Mouse (Mus musculus) hindbrain, embryonic 15.5 days (tissue): ENCODE measurements around the gene Ccdc151. TPM values are rescaled to one million over a fixed set of nuclear protein-coding genes. Genes with fewer than 3 reads are reported as not detected.

Experiments
- ATAC-seq: fragments of 200-750 bp; cut with Nextera tagmentation; 2 replicates; pipeline ENCODE4 v1.8.0; 2017; ENCODE audit warnings: low read depth, moderate number of reproducible peaks, moderate TSS enrichment; ENCODE audit not compliant: low FRiP score
- H3K27ac ChIP-seq: fragments of 300-500 bp; sonication (generic); replicated peaks from 2 replicates; pipeline ENCODE4 v1.5.1; 2015; ENCODE audit warnings: mild to moderate bottlenecking, inconsistent platforms
- H3K27me3 ChIP-seq: fragments of 300-500 bp; sonication (generic); 2 replicates; pipeline ENCODE4 v1.6.1; 2015; ENCODE audit warnings: control low read depth, inconsistent platforms
- H3K36me3 ChIP-seq: fragments of 300-500 bp; sonication (generic); 2 replicates; pipeline ENCODE4 v1.6.1; 2015; ENCODE audit warnings: control low read depth, inconsistent platforms
- H3K4me1 ChIP-seq: fragments of 300-500 bp; sonication (generic); replicated peaks from 2 replicates; pipeline ENCODE4 v1.6.1; 2015; ENCODE audit warnings: control low read depth, inconsistent platforms
- H3K4me2 ChIP-seq: fragments of 300-500 bp; sonication (generic); 2 replicates; pipeline ENCODE4 v1.6.1; 2015; ENCODE audit warnings: moderate library complexity, mild to moderate bottlenecking, inconsistent platforms
- H3K4me3 ChIP-seq: fragments of 300-500 bp; sonication (generic); 2 replicates; pipeline ENCODE4 v1.5.1; 2015; ENCODE audit warnings: mild to moderate bottlenecking, inconsistent platforms
- H3K9ac ChIP-seq: fragments of 300-500 bp; sonication (generic); 2 replicates; pipeline ENCODE4 v1.6.1; 2015; ENCODE audit warnings: inconsistent platforms
- H3K9me3 ChIP-seq: fragments of 300-500 bp; sonication (generic); 2 replicates; pipeline ENCODE4 v1.6.1; 2016; ENCODE audit warnings: control low read depth, inconsistent platforms
- WGBS: fragments of 180-500 bp; shearing (Covaris S2); methylation state at CpG from one replicate; pipeline ENCODE4 v1.1.7; 2015; 5-methylcytosine and 5-hydroxymethylcytosine counted together
- polyA plus RNA-seq: library from polyadenylated mRNA; unstranded; fragments of >200 nt; fragmentation: Nextera tagmentation; extraction: Ambion mirVana; gene quantifications from 2 replicates; pipeline ENCODE4 v1.2.1, GENCODE M21; 2015

The Ccdc151 gene
- polyA plus RNA-seq, 1 experiment from 2014 or later: 5.1 TPM

GRCm38 (mm10) chr9:21951977-21952376 is 50.5 kb downstream of the Ccdc151 start:
- H3K4me3 ChIP-seq: no peak overlapping the region
- no peaks in the 10 kb centered on the region for H3K9me3 ChIP-seq
- 0 out of 2 replicates have a peak, but pooled peaks cover 4% of the 10 kb centered on the region for H3K36me3 ChIP-seq
- 85% methylated on average over 3 of the region's 3 CpGs for WGBS
- peaks cover 26% of the 10 kb centered on the region for H3K4me1 ChIP-seq
- H3K4me2 ChIP-seq: no peak overlapping the region
- no peak overlapping the region for H3K9ac ChIP-seq
- ATAC-seq: no peak
- no peaks in the 10 kb centered on the region for H3K27me3 ChIP-seq
- H3K27ac ChIP-seq: no peak overlapping the region

GRCm38 (mm10) chr9:21950322-21950721 is 52.1 kb downstream of the Ccdc151 start:
- Histone ChIP-seq H3K4me2 (no peak overlapping the region), H3K27ac (no peak overlapping the region), H3K27me3 (no peaks in the 10 kb centered on the region), H3K9ac (no peak overlapping the region), H3K4me1 (peaks cover 20% of the 10 kb centered on the region), H3K36me3 (0 out of 2 replicates have a peak, but pooled peaks cover 6% of the 10 kb centered on the region), H3K4me3 (no peak overlapping the region), H3K9me3 (no peaks in the 10 kb centered on the region)
- ATAC-seq: no peak
- 23% methylated on average over 11 of the region's 11 CpGs for WGBS

- no peak for ATAC-seq
These were observed 53.6 kb downstream of the Ccdc151 start for GRCm38 (mm10) chr9:21948790-21949189.

GRCm38 (mm10) chr9:21948146-21948545 is 54.3 kb downstream of the Ccdc151 start:
- Histone ChIP-seq H3K9ac (no peak overlapping the region), H3K9me3 (no peaks in the 10 kb centered on the region), H3K27ac (no peak overlapping the region), H3K4me2 (no peak overlapping the region), H3K4me1 (peaks cover 1% of the 10 kb centered on the region; the same call in 1 of the 2 replicates), H3K4me3 (no peak overlapping the region), H3K27me3 (no peaks in the 10 kb centered on the region), H3K36me3 (0 out of 2 replicates have a peak, but pooled peaks cover 9% of the 10 kb centered on the region)
- no peak for ATAC-seq
- 57% methylated on average over 8 of the region's 8 CpGs for WGBS

More at GRCm38 (mm10) chr9:21948790-21949189, 53.6 kb downstream of the Ccdc151 start:
- H3K4me2 ChIP-seq: no peak overlapping the region
- 62% methylated on average over 6 of the region's 6 CpGs for WGBS
- H3K9me3 ChIP-seq: no peaks in the 10 kb centered on the region
- no peaks in the 10 kb centered on the region for H3K27me3 ChIP-seq
- no peak overlapping the region for H3K27ac ChIP-seq
- no peak overlapping the region for H3K4me3 ChIP-seq
- H3K4me1 ChIP-seq: peaks cover 8% of the 10 kb centered on the region; the same call in 1 of the 2 replicates
- H3K9ac ChIP-seq: no peak overlapping the region
- 0 out of 2 replicates have a peak, but pooled peaks cover 9% of the 10 kb centered on the region for H3K36me3 ChIP-seq

GRCm38 (mm10) chr9:21947540-21948130 is 54.8 kb downstream of the Ccdc151 start:
- no peak overlapping the region for H3K4me3 ChIP-seq

GRCm38 (mm10) chr9:21944267-21944666 is 58.2 kb downstream of the Ccdc151 start:
- no peaks in the 10 kb centered on the region for H3K9me3 ChIP-seq
- H3K4me2 ChIP-seq: no peak overlapping the region
- peaks cover 12% of the 10 kb centered on the region; the same call in 1 of the 2 replicates for H3K36me3 ChIP-seq
- H3K9ac ChIP-seq: no peak overlapping the region
- WGBS: 21% methylated on average over 23 of the region's 23 CpGs
- no peak for ATAC-seq
- H3K4me3 ChIP-seq: no peak overlapping the region
- H3K4me1 ChIP-seq: peaks cover 2% of the 10 kb centered on the region
- no peaks in the 10 kb centered on the region for H3K27me3 ChIP-seq
- H3K27ac ChIP-seq: no peak overlapping the region

More at GRCm38 (mm10) chr9:21947540-21948130, 54.8 kb downstream of the Ccdc151 start:
- WGBS: 11% methylated on average over 28 of the region's 28 CpGs
- no peak overlapping the region for H3K9ac ChIP-seq
- no peak overlapping the region for H3K27ac ChIP-seq
- H3K9me3 ChIP-seq: no peaks in the 10 kb centered on the region
- ATAC-seq: no peak
- no peaks in the 10 kb centered on the region for H3K27me3 ChIP-seq
- no peak overlapping the region for H3K4me2 ChIP-seq
- H3K36me3 ChIP-seq: 0 out of 2 replicates have a peak, but pooled peaks cover 9% of the 10 kb centered on the region
- H3K4me1 ChIP-seq: no peaks in the 10 kb centered on the region

- ATAC-seq: no peak
- WGBS: 55% methylated on average over 12 of the region's 12 CpGs
- no peak overlapping the region for H3K4me3 ChIP-seq
- H3K9ac ChIP-seq: no peak overlapping the region
- no peak overlapping the region for H3K27ac ChIP-seq
- H3K4me2 ChIP-seq: no peak overlapping the region
- peaks cover 12% of the 10 kb centered on the region; the same call in 1 of the 2 replicates for H3K36me3 ChIP-seq
- no peaks in the 10 kb centered on the region for H3K27me3 ChIP-seq
- no peaks in the 10 kb centered on the region for H3K9me3 ChIP-seq
- H3K4me1 ChIP-seq: peaks cover 8% of the 10 kb centered on the region
These were observed 58.8 kb downstream of the Ccdc151 start for GRCm38 (mm10) chr9:21943638-21944037.

- no peak for ATAC-seq
- WGBS: 77% methylated on average over 12 of the region's 12 CpGs
- no peak overlapping the region for H3K27ac ChIP-seq
- peaks cover 14% of the 10 kb centered on the region for H3K4me1 ChIP-seq
- H3K9ac ChIP-seq: no peak overlapping the region
- no peak overlapping the region for H3K4me2 ChIP-seq
- H3K9me3 ChIP-seq: no peaks in the 10 kb centered on the region
- H3K4me3 ChIP-seq: no peak overlapping the region
- H3K36me3 ChIP-seq: peaks cover 12% of the 10 kb centered on the region; the same call in 1 of the 2 replicates
- H3K27me3 ChIP-seq: no peaks in the 10 kb centered on the region
These were observed 59.4 kb downstream of the Ccdc151 start for GRCm38 (mm10) chr9:21943046-21943445.

Other genes starting within 250 kb of the Ccdc151 start
- 26.4 and 27.2 TPM in 2 replicates for gene Spc24, start 242.3 kb downstream of the Ccdc151 start, polyA plus RNA-seq
- 5.2 and 5.8 TPM in 2 replicates for gene Kank2, start 203.9 kb downstream of the Ccdc151 start, polyA plus RNA-seq
- 0.88 TPM in 2 replicates for gene Angptl8, start 167.1 kb downstream of the Ccdc151 start, polyA plus RNA-seq
- gene Dock6, start 150.0 kb downstream of the Ccdc151 start, polyA plus RNA-seq: 16.4 and 21.2 TPM in 2 replicates
- gene Rab3d, start 84.4 kb downstream of the Ccdc151 start, polyA plus RNA-seq: 21.1 and 23.0 TPM in 2 replicates
- 8.5 and 11.7 TPM in 2 replicates for gene Ccdc159, start 75.2 kb downstream of the Ccdc151 start, polyA plus RNA-seq
- 51.7 and 53.8 TPM in 2 replicates for gene Tmem205, start 75.1 kb downstream of the Ccdc151 start, polyA plus RNA-seq
- 95.5 and 119 TPM in 2 replicates for gene Plppr2, start 65.6 kb downstream of the Ccdc151 start, polyA plus RNA-seq
- gene Swsap1, start 46.9 kb downstream of the Ccdc151 start, polyA plus RNA-seq: 9.1 and 9.3 TPM in 2 replicates
- gene Epor, start 39.1 kb downstream of the Ccdc151 start, polyA plus RNA-seq: 1.3 and 1.9 TPM in 2 replicates
- 1.2 and 2.2 TPM in 2 replicates for gene Rgl3, start 13.2 kb downstream of the Ccdc151 start, polyA plus RNA-seq
- gene Prkcsh, start 172 bp upstream of the Ccdc151 start, polyA plus RNA-seq: 94.9 and 100 TPM in 2 replicates
- gene Elavl3, start 49.4 kb upstream of the Ccdc151 start, polyA plus RNA-seq: 97.4 and 104 TPM in 2 replicates
- not detected in 2 replicates for gene Gm49318, start 68.6 kb upstream of the Ccdc151 start, polyA plus RNA-seq
- gene Zfp653, start 68.7 kb upstream of the Ccdc151 start, polyA plus RNA-seq: 17.3 and 19.6 TPM in 2 replicates
- gene Ecsit, start 82.8 kb upstream of the Ccdc151 start, polyA plus RNA-seq: 56.0 and 63.5 TPM in 2 replicates
- 1.6 and 2.3 TPM in 2 replicates for gene Cnn1, start 96.6 kb upstream of the Ccdc151 start, polyA plus RNA-seq
- 183 and 190 TPM in 2 replicates for gene Elof1, start 114.5 kb upstream of the Ccdc151 start, polyA plus RNA-seq
- gene Acp5, start 133.1 kb upstream of the Ccdc151 start, polyA plus RNA-seq: 0.44 and 0.97 TPM in 2 replicates
- gene Pigyl, start 154.2 kb upstream of the Ccdc151 start, polyA plus RNA-seq: 85.3 and 86.0 TPM in 2 replicates
- gene Zfp872, start 185.5 kb upstream of the Ccdc151 start, polyA plus RNA-seq: 0.58 and 0.79 TPM in 2 replicates
- 9.3 and 11.2 TPM in 2 replicates for gene Zfp809, start 223.1 kb upstream of the Ccdc151 start, polyA plus RNA-seq